Mouse (Mus musculus): ENCODE results near the gene Herc2. TPM values are rescaled to one million over a fixed set of nuclear protein-coding genes. Genes with fewer than 3 reads are reported as not detected.

Herc2 gene
- polyA plus RNA-seq, 1 experiment from 2014 or later = 22.6 TPM

DNA sequence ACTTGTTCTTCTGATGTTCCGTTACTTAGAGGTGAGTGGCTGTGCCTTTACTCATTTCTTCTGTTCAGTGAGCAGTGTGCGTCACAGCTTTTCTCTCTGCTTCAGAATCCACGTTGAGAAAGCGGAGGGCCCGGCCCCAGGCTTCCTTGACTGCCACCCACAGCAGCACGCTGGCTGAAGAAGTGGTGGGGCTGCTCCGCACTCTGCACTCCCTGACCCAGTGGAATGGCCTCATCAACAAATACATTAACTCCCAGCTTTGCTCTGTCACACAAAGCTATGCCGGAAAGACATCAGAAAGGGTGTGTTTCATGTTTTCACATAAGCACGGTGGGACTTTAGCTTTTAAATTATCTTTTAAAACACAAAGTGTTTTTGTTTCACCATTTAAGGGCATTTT lies 103.2 kb downstream of the Herc2 start:
- peaks cover 76% of the 10 kb centered on the region for H3K36me3 ChIP-seq (ENCODE audit: insufficient read depth, low read length)
- 86% methylated on average over 9 of the region's 9 CpGs for WGBS
- no peak overlapping the region for H3K4me2 ChIP-seq (replicated peaks; ENCODE audit: low read depth, low read length)
- no peaks in the 10 kb centered on the region for H3K4me1 ChIP-seq (ENCODE audit: insufficient read depth, low read depth, low read length)
- no peak overlapping the region for H3K4me3 ChIP-seq (ENCODE audit: low read depth, low read length)
- H3K9me3 ChIP-seq (ENCODE audit: low read length) = no peaks in the 10 kb centered on the region
- DNase-seq (ENCODE audit: low spot score) (no peak), ATAC-seq (no peak)
- H3K9ac ChIP-seq (replicated peaks; ENCODE audit: low read depth) = no peak overlapping the region
- H3K27ac ChIP-seq (ENCODE audit: low read length) = no peak overlapping the region
- H3K27me3 ChIP-seq (replicated peaks; ENCODE audit: insufficient read depth, low read length) = no peaks in the 10 kb centered on the region
- TF ChIP-seq EP300 (IDR thresholded peaks at IDR 0.05) (no peak), CTCF (IDR thresholded peaks at IDR 0.05) (no peak)

DNA sequence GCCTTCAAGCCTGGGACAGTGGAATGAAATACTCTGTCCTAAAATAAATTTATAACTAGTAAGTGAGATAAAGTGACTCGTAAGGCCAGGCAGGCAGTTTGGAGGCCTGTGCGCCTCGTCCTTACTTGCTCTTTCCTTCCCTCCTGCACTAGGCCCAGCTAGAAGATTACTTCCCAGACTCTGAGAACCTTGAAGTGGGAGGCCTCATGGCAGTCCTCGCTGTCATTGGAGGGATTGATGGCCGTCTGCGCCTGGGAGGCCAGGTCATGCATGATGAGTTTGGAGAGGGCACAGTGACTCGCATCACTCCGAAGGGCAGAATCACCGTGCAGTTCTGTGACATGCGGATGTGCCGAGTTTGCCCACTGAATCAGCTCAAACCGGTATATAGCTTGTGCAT lies 103.6 kb downstream of the Herc2 start:
- H3K9me3 ChIP-seq (ENCODE audit: low read length) = no peaks in the 10 kb centered on the region
- H3K4me1 ChIP-seq (ENCODE audit: insufficient read depth, low read depth, low read length) = no peaks in the 10 kb centered on the region
- peaks cover 75% of the 10 kb centered on the region for H3K36me3 ChIP-seq (ENCODE audit: insufficient read depth, low read length)
- 90% methylated on average over 12 of the region's 12 CpGs for WGBS
- H3K9ac ChIP-seq (replicated peaks; ENCODE audit: low read depth) = no peak overlapping the region
- no peak overlapping the region for H3K4me2 ChIP-seq (replicated peaks; ENCODE audit: low read depth, low read length)
- ATAC-seq (no peak), DNase-seq (ENCODE audit: low spot score) (no peak)
- H3K4me3 ChIP-seq (ENCODE audit: low read depth, low read length) = no peak overlapping the region
- TF ChIP-seq EP300 (IDR thresholded peaks at IDR 0.05) = no peak
- no peak for TF ChIP-seq CTCF (IDR thresholded peaks at IDR 0.05)
- no peak overlapping the region for H3K27ac ChIP-seq (ENCODE audit: low read length)
- no peaks in the 10 kb centered on the region for H3K27me3 ChIP-seq (replicated peaks; ENCODE audit: insufficient read depth, low read length)

DNA sequence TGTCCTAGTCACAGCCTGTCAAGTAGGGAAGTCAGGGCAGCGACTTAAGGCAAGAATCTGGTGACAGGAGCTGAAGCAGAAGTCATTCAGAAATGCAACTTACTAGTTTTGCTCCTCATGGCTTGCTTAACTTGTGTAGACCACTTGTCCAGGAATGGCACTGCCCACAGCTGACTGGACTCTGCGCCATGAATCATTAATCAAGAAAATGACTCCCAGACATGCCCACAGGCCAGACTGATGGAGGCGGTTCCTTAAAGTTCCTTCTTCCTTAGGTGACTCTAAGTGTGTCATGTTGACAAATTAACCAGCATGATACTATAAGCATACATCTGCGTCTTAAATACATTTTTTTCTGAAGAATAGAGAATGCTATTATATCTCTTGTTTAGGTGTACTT lies 113.3 kb downstream of the Herc2 start:
- no peak for TF ChIP-seq EP300 (IDR thresholded peaks at IDR 0.05)
- no peak for TF ChIP-seq CTCF (IDR thresholded peaks at IDR 0.05)
- Histone ChIP-seq H3K4me2 (replicated peaks; ENCODE audit: low read depth, low read length) (no peak overlapping the region), H3K27me3 (replicated peaks; ENCODE audit: insufficient read depth, low read length) (no peaks in the 10 kb centered on the region), H3K4me3 (ENCODE audit: low read depth, low read length) (no peak overlapping the region), H3K9ac (replicated peaks; ENCODE audit: low read depth) (no peak overlapping the region), H3K9me3 (ENCODE audit: low read length) (no peaks in the 10 kb centered on the region), H3K4me1 (ENCODE audit: insufficient read depth, low read depth, low read length) (no peaks in the 10 kb centered on the region), H3K36me3 (ENCODE audit: insufficient read depth, low read length) (peaks cover 11% of the 10 kb centered on the region; the same call in 1 of the 2 replicates), H3K27ac (ENCODE audit: low read length) (no peak overlapping the region)
- no peak for ATAC-seq
- 88% methylated on average over 4 of the region's 4 CpGs for WGBS
- no peak for DNase-seq (ENCODE audit: low spot score)

DNA sequence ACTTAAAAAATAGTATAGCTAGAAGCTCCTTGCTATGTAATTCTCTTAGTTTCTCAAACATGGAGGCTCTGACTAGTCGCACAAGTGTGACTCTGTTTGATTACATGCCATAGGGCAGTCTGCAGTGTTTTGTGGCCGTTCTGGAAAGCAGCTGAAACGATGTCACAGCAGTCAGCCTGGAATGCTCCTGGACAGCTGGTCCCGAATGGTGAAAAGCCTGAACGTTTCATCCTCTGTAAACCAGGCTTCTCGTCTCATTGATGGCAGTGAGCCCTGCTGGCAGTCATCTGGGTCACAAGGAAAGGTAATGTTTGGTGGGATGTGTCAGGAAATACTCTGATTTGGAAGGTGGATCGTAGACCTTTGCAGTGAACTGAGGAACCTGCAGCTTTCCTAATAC lies 118.7 kb downstream of the Herc2 start:
- no peaks in the 10 kb centered on the region for H3K4me1 ChIP-seq (ENCODE audit: insufficient read depth, low read depth, low read length)
- no peak overlapping the region for H3K27ac ChIP-seq (ENCODE audit: low read length)
- H3K9ac ChIP-seq (replicated peaks; ENCODE audit: low read depth) = no peak overlapping the region
- no peak overlapping the region for H3K4me3 ChIP-seq (ENCODE audit: low read depth, low read length)
- no peak overlapping the region for H3K4me2 ChIP-seq (replicated peaks; ENCODE audit: low read depth, low read length)
- no peaks in the 10 kb centered on the region for H3K27me3 ChIP-seq (replicated peaks; ENCODE audit: insufficient read depth, low read length)
- TF ChIP-seq CTCF (IDR thresholded peaks at IDR 0.05) = no peak
- no peak for TF ChIP-seq EP300 (IDR thresholded peaks at IDR 0.05)
- DNase-seq (ENCODE audit: low spot score) = no peak
- WGBS = 71% methylated on average over 7 of the region's 7 CpGs
- H3K36me3 ChIP-seq (ENCODE audit: insufficient read depth, low read length) = peaks cover 19% of the 10 kb centered on the region
- H3K9me3 ChIP-seq (ENCODE audit: low read length) = no peaks in the 10 kb centered on the region
- no peak for ATAC-seq

DNA sequence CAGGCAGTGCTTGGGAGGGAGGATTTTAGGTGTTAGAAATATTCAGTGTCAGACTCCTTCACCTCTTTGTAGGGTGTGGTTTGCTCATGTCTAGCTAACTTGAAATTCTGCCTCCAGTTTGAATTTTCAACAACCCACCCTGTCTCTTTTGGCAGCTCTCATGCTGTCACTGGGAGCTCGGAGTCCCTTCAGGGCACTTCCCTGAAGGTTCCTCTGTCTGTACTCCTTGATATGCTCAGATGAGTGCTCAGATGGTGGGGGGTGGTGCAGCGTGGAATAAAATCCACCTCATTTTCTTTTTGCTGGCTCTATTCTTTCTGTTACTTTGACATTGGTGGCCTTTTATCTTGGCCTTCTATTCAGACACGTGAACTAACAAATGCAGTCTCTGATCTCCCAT lies 127.4 kb downstream of the Herc2 start:
- no peaks in the 10 kb centered on the region for H3K4me1 ChIP-seq (ENCODE audit: insufficient read depth, low read depth, low read length)
- WGBS = 71% methylated on average over 3 of the region's 3 CpGs
- TF ChIP-seq CTCF (IDR thresholded peaks at IDR 0.05) (no peak), EP300 (IDR thresholded peaks at IDR 0.05) (no peak)
- H3K27ac ChIP-seq (ENCODE audit: low read length) = no peak overlapping the region
- no peak overlapping the region for H3K4me2 ChIP-seq (replicated peaks; ENCODE audit: low read depth, low read length)
- H3K9ac ChIP-seq (replicated peaks; ENCODE audit: low read depth) = no peak overlapping the region
- peaks cover 9% of the 10 kb centered on the region; the same call in 1 of the 2 replicates for H3K36me3 ChIP-seq (ENCODE audit: insufficient read depth, low read length)
- DNase-seq (ENCODE audit: low spot score) = no peak
- ATAC-seq = no peak
- H3K4me3 ChIP-seq (ENCODE audit: low read depth, low read length) = no peak overlapping the region
- no peaks in the 10 kb centered on the region for H3K9me3 ChIP-seq (ENCODE audit: low read length)
- H3K27me3 ChIP-seq (replicated peaks; ENCODE audit: insufficient read depth, low read length) = no peaks in the 10 kb centered on the region

DNA sequence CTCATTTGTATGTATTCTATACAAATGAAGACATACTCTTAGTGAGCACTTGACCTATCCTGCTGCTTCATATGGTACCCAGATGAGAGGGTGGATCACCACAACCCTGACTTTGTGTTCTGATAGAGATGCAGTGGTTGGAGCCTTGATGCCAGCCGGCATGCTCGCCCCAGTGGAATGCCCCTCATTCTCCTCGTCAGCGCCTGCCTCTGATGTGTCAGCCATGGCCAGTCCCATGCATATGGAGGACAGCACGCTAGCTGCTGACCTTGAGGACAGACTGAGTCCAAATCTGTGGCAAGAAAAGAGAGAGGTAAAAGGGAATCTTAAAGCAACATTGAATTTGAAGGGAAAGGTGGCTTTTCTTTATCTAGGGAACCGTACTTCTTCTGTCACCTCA lies 141.0 kb downstream of the Herc2 start:
- no peak for TF ChIP-seq CTCF (IDR thresholded peaks at IDR 0.05)
- WGBS = 93% methylated on average over 6 of the region's 6 CpGs
- H3K4me3 ChIP-seq (ENCODE audit: low read depth, low read length) = no peak overlapping the region
- no peak overlapping the region for H3K27ac ChIP-seq (ENCODE audit: low read length)
- no peak for DNase-seq (ENCODE audit: low spot score)
- no peak overlapping the region for H3K4me2 ChIP-seq (replicated peaks; ENCODE audit: low read depth, low read length)
- H3K9me3 ChIP-seq (ENCODE audit: low read length) = no peaks in the 10 kb centered on the region
- H3K36me3 ChIP-seq (ENCODE audit: insufficient read depth, low read length) = peaks cover 28% of the 10 kb centered on the region
- no peak for ATAC-seq
- no peak overlapping the region for H3K9ac ChIP-seq (replicated peaks; ENCODE audit: low read depth)
- H3K27me3 ChIP-seq (replicated peaks; ENCODE audit: insufficient read depth, low read length) = no peaks in the 10 kb centered on the region
- H3K4me1 ChIP-seq (ENCODE audit: insufficient read depth, low read depth, low read length) = no peaks in the 10 kb centered on the region

DNA sequence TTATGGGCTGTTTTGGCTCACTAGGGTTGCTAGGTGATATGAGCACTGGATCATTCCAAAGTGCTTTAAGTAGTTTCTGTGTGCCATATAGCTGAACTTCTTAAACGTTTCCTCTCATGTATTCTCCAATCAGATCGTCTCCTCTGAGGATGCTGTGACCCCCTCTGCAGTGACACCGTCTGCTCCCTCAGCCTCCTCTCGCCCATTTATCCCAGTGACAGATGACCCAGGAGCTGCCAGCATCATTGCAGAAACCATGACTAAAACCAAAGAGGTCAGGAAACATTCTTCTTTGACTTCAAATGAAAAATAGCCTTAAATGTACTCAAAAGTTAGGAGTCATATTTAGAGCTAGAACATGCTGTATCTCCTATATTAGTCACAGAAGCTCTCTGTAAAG lies 141.7 kb downstream of the Herc2 start:
- TF ChIP-seq EP300 (IDR thresholded peaks at IDR 0.05) (no peak), CTCF (IDR thresholded peaks at IDR 0.05) (no peak)
- no peak for ATAC-seq
- H3K4me3 ChIP-seq (ENCODE audit: low read depth, low read length) = no peak overlapping the region
- peaks cover 29% of the 10 kb centered on the region for H3K36me3 ChIP-seq (ENCODE audit: insufficient read depth, low read length)
- no peak overlapping the region for H3K4me2 ChIP-seq (replicated peaks; ENCODE audit: low read depth, low read length)
- no peaks in the 10 kb centered on the region for H3K4me1 ChIP-seq (ENCODE audit: insufficient read depth, low read depth, low read length)
- H3K27ac ChIP-seq (ENCODE audit: low read length) = no peak overlapping the region
- no peaks in the 10 kb centered on the region for H3K9me3 ChIP-seq (ENCODE audit: low read length)
- no peak overlapping the region for H3K9ac ChIP-seq (replicated peaks; ENCODE audit: low read depth)
- no peaks in the 10 kb centered on the region for H3K27me3 ChIP-seq (replicated peaks; ENCODE audit: insufficient read depth, low read length)
- DNase-seq (ENCODE audit: low spot score) = no peak
- 55% methylated on average over 4 of the region's 4 CpGs for WGBS
